Mouse (Mus musculus) myocyte (in vitro differentiated cells): ENCODE results near the gene Megf6. TPM values are rescaled to one million over a fixed set of nuclear protein-coding genes. Genes with fewer than 3 reads are reported as not detected.

Experiments
- H3K27me3 ChIP-seq: one replicate; pipeline ENCODE4 v1.6.1; 2011; ENCODE audit not compliant: control insufficient read depth, insufficient read depth, insufficient read length
- H3K36me3 ChIP-seq: one replicate; pipeline ENCODE4 v1.6.1; 2011; ENCODE audit not compliant: control insufficient read depth, insufficient read depth
- H3K4me2 ChIP-seq: one replicate; pipeline ENCODE4 v1.6.1; 2011; ENCODE audit warnings: low read depth, control low read depth
- H3K4me3 ChIP-seq: one replicate; pipeline ENCODE4 v1.5.1; 2011; ENCODE audit warnings: mild to moderate bottlenecking, control low read depth, moderate library complexity
- H3K79me2 ChIP-seq: one replicate; pipeline ENCODE4 v1.6.1; 2011; ENCODE audit not compliant: control insufficient read depth, insufficient read depth
- H3ac ChIP-seq: one replicate; pipeline ENCODE4 v1.6.1; 2011; ENCODE audit not compliant: control insufficient read depth, insufficient read length
- CEBPB ChIP-seq: IDR thresholded peaks from 2 replicates; pipeline ENCODE4 v1.6.1; 2011; ENCODE audit warnings: mild to moderate bottlenecking, moderate library complexity; ENCODE audit not compliant: poor library complexity, insufficient read depth, severe bottlenecking
- E2F4 ChIP-seq: IDR thresholded peaks from one replicate; pipeline ENCODE4 v1.6.1; 2011; ENCODE audit warnings: mild to moderate bottlenecking, control low read depth, moderate library complexity; ENCODE audit not compliant: insufficient read depth
- MAX ChIP-seq: IDR thresholded peaks from one replicate; pipeline ENCODE4 v1.6.1; 2011; ENCODE audit warnings: low read depth, mild to moderate bottlenecking, control low read depth
- MYOD1 ChIP-seq, 3 experiments: IDR thresholded peaks; one replicate each; pipeline ENCODE4 v1.6.1; 2011; ENCODE audit warnings: control low read depth in 2 of 3, low read depth in 2 of 3, mild to moderate bottlenecking in 2 of 3, moderate library complexity in 1 of 3; ENCODE audit not compliant: insufficient read length in 2 of 3, control insufficient read depth in 1 of 3
- MYOG ChIP-seq, 3 experiments: IDR thresholded peaks; one replicate each; pipeline ENCODE4 v1.6.1; 2011; ENCODE audit warnings: control low read depth in 2 of 3, low read depth in 2 of 3, mild to moderate bottlenecking in 2 of 3; ENCODE audit not compliant: insufficient read length in 2 of 3, control insufficient read depth in 1 of 3, insufficient read depth in 1 of 3
- POLR2A ChIP-seq: IDR thresholded peaks from one replicate; pipeline ENCODE4 v1.6.1; 2011; ENCODE audit warnings: low read depth, mild to moderate bottlenecking, control low read depth, moderate library complexity; ENCODE audit not compliant: insufficient read length
- POLR2AphosphoS2 ChIP-seq: IDR thresholded peaks from one replicate; pipeline ENCODE4 v1.6.1; 2011; ENCODE audit warnings: low read depth, control low read depth; ENCODE audit not compliant: insufficient read length
- REST ChIP-seq: IDR thresholded peaks from one replicate; pipeline ENCODE4 v1.6.1; 2011; ENCODE audit warnings: mild to moderate bottlenecking, control low read depth, moderate library complexity; ENCODE audit not compliant: insufficient read depth, insufficient read length
- SRF ChIP-seq: IDR thresholded peaks from one replicate; pipeline ENCODE4 v1.6.1; 2011; ENCODE audit warnings: low read depth; ENCODE audit not compliant: control insufficient read depth, insufficient read length
- TCF12 ChIP-seq: IDR thresholded peaks from one replicate; pipeline ENCODE4 v1.6.1; 2011; ENCODE audit warnings: mild to moderate bottlenecking, control low read depth; ENCODE audit not compliant: poor library complexity, insufficient read depth, severe bottlenecking
- TCF3 ChIP-seq: IDR thresholded peaks from one replicate; pipeline ENCODE4 v1.6.1; 2011; ENCODE audit warnings: low read depth, control low read depth; ENCODE audit not compliant: insufficient read length
- USF1 ChIP-seq: IDR thresholded peaks from one replicate; pipeline ENCODE4 v1.6.1; 2011; ENCODE audit warnings: low read depth, mild to moderate bottlenecking, control low read depth, moderate library complexity
- polyA plus RNA-seq: library from polyadenylated mRNA; unstranded; fragments of >200 nt; fragmentation: generic; extraction: Trizol; gene quantifications from one replicate; pipeline ENCODE4 v1.2.1, GENCODE M21; 2012; ENCODE audit warnings: missing spikeins

Gene Megf6
- polyA plus RNA-seq, 1 experiment, result not detected

DNA sequence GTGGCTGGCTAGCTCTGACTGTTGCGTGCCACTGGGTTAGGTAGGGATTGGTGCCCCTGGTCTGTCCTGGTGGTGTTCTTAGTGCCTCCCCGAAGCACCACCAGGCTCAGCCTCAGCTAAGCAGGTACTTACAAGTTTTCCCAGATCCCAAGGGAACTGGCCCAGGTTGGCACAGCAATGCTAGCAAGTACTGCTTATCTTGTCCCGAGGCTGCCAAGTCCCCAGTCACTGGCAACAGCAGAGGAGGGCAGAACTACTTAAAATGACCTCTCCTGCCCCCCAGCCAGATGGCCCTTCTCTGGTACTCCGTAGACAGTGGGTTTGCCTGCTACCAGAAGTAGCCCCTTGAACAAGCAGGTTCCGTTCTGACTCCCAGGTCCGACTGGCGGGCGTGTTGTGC, 68.7 kb downstream of the Megf6 start:
- Histone ChIP-seq H3K4me3 (no peak overlapping the region), H3K79me2 (no peaks in the 10 kb centered on the region), H3K4me2 (no peak overlapping the region), H3ac (no peak overlapping the region), H3K36me3 (no peaks in the 10 kb centered on the region), H3K27me3 (no peaks in the 10 kb centered on the region)
- TF ChIP-seq CEBPB, result no peak
- no peak for TF ChIP-seq MYOD1 (IDR thresholded peaks at IDR 0.05; ENCODE audit: control insufficient read depth in 1 of 3, insufficient read length in 2 of 3, low read depth in 2 of 3)
- TF ChIP-seq POLR2AphosphoS2, result no peak
- TF ChIP-seq TCF12, result no peak
- no peak for TF ChIP-seq SRF
- no peak for TF ChIP-seq POLR2A
- TF ChIP-seq E2F4, result no peak
- no peak for TF ChIP-seq MAX
- no peak for TF ChIP-seq REST
- TF ChIP-seq TCF3, result no peak
- TF ChIP-seq MYOG (IDR thresholded peaks at IDR 0.05; ENCODE audit: control insufficient read depth in 1 of 3, insufficient read depth in 1 of 3, insufficient read length in 2 of 3, low read depth in 2 of 3), result no peak
- TF ChIP-seq USF1, result no peak

DNA sequence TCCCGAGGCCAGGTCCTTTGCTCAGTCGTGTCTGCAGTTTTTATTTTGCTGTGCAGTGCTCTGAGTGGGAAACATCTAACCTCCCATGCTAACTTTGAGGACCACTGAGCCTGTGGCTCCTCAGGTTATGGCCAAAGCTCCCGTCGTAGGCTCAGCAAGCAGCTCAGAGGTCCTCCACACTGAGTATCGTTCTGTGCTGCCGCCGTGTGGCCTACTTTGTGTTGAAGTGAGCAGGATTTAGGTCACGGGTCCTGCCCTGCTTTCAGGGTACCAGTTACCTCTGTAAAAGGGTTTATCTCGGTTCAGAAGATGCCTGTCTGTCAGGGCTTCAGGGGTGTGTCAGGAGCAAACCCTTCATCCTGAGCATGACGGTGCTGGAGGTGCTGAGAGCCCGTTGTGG, 70.1 kb downstream of the Megf6 start:
- Histone ChIP-seq H3ac (no peak overlapping the region), H3K79me2 (no peaks in the 10 kb centered on the region), H3K4me3 (no peak overlapping the region), H3K4me2 (no peak overlapping the region), H3K36me3 (no peaks in the 10 kb centered on the region), H3K27me3 (no peaks in the 10 kb centered on the region)
- TF ChIP-seq POLR2A (no peak), TCF12 (no peak), USF1 (no peak), MYOG (IDR thresholded peaks at IDR 0.05; ENCODE audit: control insufficient read depth in 1 of 3, insufficient read depth in 1 of 3, insufficient read length in 2 of 3, low read depth in 2 of 3) (no peak), E2F4 (no peak), POLR2AphosphoS2 (no peak), REST (no peak), SRF (no peak), MYOD1 (IDR thresholded peaks at IDR 0.05; ENCODE audit: control insufficient read depth in 1 of 3, insufficient read length in 2 of 3, low read depth in 2 of 3) (no peak), TCF3 (no peak)

DNA sequence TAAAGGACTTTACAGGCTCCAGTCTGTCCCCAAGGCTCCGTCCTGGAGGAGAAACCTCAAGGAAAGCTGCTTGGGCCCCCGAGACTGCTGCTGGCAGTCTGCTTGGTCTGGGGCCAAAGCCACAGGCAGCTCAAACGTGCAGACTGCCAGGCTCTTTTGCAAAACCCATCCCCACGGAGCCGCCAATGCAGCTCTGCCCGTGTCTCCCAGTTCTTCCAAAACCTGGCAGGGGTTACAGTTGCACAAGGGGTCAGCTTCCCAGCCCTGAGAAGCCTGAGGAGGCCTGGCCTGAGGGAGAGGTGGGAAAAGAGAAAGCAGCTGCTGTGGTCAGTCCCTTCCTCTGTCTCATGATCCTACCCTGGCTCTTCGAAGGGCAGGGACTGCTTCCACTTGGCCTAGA, 74.8 kb downstream of the Megf6 start:
- TF ChIP-seq MAX, result no peak
- no peak for TF ChIP-seq E2F4
- TF ChIP-seq POLR2A, result no peak
- no peak for TF ChIP-seq USF1
- TF ChIP-seq CEBPB, result no peak
- TF ChIP-seq POLR2AphosphoS2, result no peak
- TF ChIP-seq TCF12, result no peak
- no peak for TF ChIP-seq REST
- no peak for TF ChIP-seq MYOG (IDR thresholded peaks at IDR 0.05; ENCODE audit: control insufficient read depth in 1 of 3, insufficient read depth in 1 of 3, insufficient read length in 2 of 3, low read depth in 2 of 3)
- no peak for TF ChIP-seq SRF
- TF ChIP-seq MYOD1 (IDR thresholded peaks at IDR 0.05; ENCODE audit: control insufficient read depth in 1 of 3, insufficient read length in 2 of 3, low read depth in 2 of 3), result no peak
- no peak for TF ChIP-seq TCF3
- no peaks in the 10 kb centered on the region for H3K36me3 ChIP-seq
- H3K27me3 ChIP-seq, result no peaks in the 10 kb centered on the region
- H3K79me2 ChIP-seq, result no peaks in the 10 kb centered on the region
- no peak overlapping the region for H3K4me2 ChIP-seq
- no peak overlapping the region for H3ac ChIP-seq
- H3K4me3 ChIP-seq, result no peak overlapping the region

DNA sequence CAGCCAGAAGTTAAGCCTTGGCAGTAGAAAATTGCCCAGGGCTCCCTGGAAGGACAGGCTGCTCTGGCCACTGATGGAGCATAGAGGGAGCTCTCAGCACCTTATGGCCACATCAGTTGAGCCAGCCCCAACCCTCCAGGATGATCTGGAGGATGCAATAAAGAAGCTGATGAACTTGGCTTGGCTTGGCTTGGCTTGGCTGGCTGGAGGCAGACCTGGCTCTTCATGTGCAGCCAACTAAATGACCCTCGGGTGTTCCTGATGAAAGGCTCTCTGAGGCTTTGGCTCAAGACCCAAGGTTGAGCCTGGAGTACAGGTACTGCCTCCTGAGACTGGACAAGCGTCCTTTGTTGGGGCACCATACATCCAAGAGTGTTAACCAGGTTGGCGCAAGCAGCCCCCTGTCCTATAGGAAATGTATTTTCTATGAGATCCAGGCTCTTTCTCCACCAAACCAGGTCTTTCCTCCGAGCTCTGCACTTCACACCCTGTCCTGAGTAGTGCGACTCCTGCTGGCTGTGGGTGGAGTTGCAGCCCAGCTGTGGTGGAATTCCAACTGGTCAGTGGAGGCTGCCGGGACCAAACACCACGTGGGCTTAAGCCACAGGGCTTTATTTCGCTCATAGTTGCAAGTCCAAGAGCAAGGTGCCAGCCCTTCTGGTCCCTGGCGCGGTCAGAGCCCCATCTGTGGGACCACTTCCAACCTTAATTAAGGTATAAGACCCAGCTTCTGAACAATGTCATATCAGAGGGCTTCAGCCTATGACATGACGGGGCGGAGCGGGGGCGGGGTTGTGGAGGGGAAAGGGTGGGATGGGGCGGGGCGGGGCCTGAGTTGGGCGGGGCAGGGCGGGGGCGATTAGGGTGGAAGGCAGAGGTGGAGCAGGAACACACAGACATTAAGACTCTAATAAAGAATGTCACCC, 75.8 kb downstream of the Megf6 start:
- TF ChIP-seq CEBPB, result no peak
- no peak for TF ChIP-seq REST
- TF ChIP-seq TCF3, result no peak
- no peak for TF ChIP-seq USF1
- TF ChIP-seq POLR2AphosphoS2, result no peak
- no peak for TF ChIP-seq POLR2A
- no peak for TF ChIP-seq SRF
- no peak for TF ChIP-seq MYOD1 (IDR thresholded peaks at IDR 0.05; ENCODE audit: control insufficient read depth in 1 of 3, insufficient read length in 2 of 3, low read depth in 2 of 3)
- no peak for TF ChIP-seq E2F4
- TF ChIP-seq MYOG (IDR thresholded peaks at IDR 0.05; ENCODE audit: control insufficient read depth in 1 of 3, insufficient read depth in 1 of 3, insufficient read length in 2 of 3, low read depth in 2 of 3), result no peak
- TF ChIP-seq TCF12, result no peak
- TF ChIP-seq MAX, result no peak
- Histone ChIP-seq H3K79me2 (no peaks in the 10 kb centered on the region), H3K27me3 (no peaks in the 10 kb centered on the region), H3K4me3 (no peak overlapping the region), H3ac (no peak overlapping the region), H3K36me3 (no peaks in the 10 kb centered on the region), H3K4me2 (no peak overlapping the region)
